Mouse (Mus musculus) hindbrain, postnatal 0 days (tissue): ENCODE results near the gene Bend5. TPM values are rescaled to one million over a fixed set of nuclear protein-coding genes. Genes with fewer than 3 reads are reported as not detected.

ENCODE experiments used
- ATAC-seq: fragments of 200-750 bp; cut with Nextera tagmentation; 2 replicates; pipeline ENCODE4 v1.8.0; 2017; ENCODE audit warnings: mild to moderate bottlenecking, moderate TSS enrichment, moderate library complexity
- DNase-seq: peaks from one replicate; pipeline ENCODE4 v3.0.0-alpha.2; 2015; ENCODE audit warnings: low spot score
- H3K27ac ChIP-seq: fragments of 300-500 bp; sonication (generic); 2 replicates; pipeline ENCODE4 v1.5.1; 2014; ENCODE audit warnings: mild to moderate bottlenecking
- H3K27me3 ChIP-seq: fragments of 300-500 bp; sonication (generic); 2 replicates; pipeline ENCODE4 v1.6.1; 2014; ENCODE audit warnings: low read length, mixed read lengths; ENCODE audit not compliant: insufficient read depth
- H3K36me3 ChIP-seq: fragments of 300-500 bp; sonication (generic); 2 replicates; pipeline ENCODE4 v1.6.1; 2014; ENCODE audit warnings: low read length, mixed read lengths; ENCODE audit not compliant: insufficient read depth
- H3K4me1 ChIP-seq: fragments of 300-500 bp; sonication (generic); 2 replicates; pipeline ENCODE4 v1.6.1; 2014; ENCODE audit warnings: antibody characterized with exemption, low read length, mixed read lengths; ENCODE audit not compliant: insufficient read depth
- H3K4me2 ChIP-seq: fragments of 300-500 bp; sonication (generic); 2 replicates; pipeline ENCODE4 v1.6.1; 2014; ENCODE audit warnings: low read depth, mild to moderate bottlenecking, low read length, moderate library complexity, mixed read lengths
- H3K4me3 ChIP-seq: fragments of 300-500 bp; sonication (generic); 2 replicates; pipeline ENCODE4 v1.5.1; 2014; ENCODE audit warnings: low read length
- H3K9ac ChIP-seq: fragments of 300-500 bp; sonication (generic); replicated peaks from 2 replicates; pipeline ENCODE4 v1.6.1; 2014; ENCODE audit warnings: mild to moderate bottlenecking, low read length, moderate library complexity, mixed read lengths
- H3K9me3 ChIP-seq: fragments of 300-500 bp; sonication (generic); 2 replicates; pipeline ENCODE4 v1.6.1; 2016; ENCODE audit warnings: low read length, mixed read lengths
- CTCF ChIP-seq: IDR thresholded peaks from 2 replicates; pipeline ENCODE4 v1.5.1; 2016; ENCODE audit warnings: antibody characterized with exemption, control low read depth, low read depth
- WGBS: fragments of 180-500 bp; shearing (Covaris S2); extraction: QIAGEN DNeasy Blood & Tissue Kit; methylation state at CpG from one replicate; pipeline ENCODE4 v1.1.7; 2014; 5-methylcytosine and 5-hydroxymethylcytosine counted together
- polyA plus RNA-seq: library from polyadenylated mRNA; unstranded; fragments of >200 nt; fragmentation: Nextera tagmentation; extraction: Ambion mirVana; gene quantifications from 2 replicates; pipeline ENCODE4 v1.2.1, GENCODE M21; 2015
- total RNA-seq: library from RNA; depleted of rRNA; stranded (reverse); fragments of >200 nt; gene quantifications from 2 replicates; pipeline ENCODE4 v1.2.3, GENCODE M21; 2014

Gene Bend5
- total and polyA plus RNA-seq, 2 experiments from 2014 or later = 30.6 to 48.9 TPM

GRCm38 (mm10) chr4:111447918-111448317 is 33.1 kb downstream of the Bend5 start:
- H3K27me3 ChIP-seq = no peaks in the 10 kb centered on the region
- no peak overlapping the region for H3K4me2 ChIP-seq
- H3K27ac ChIP-seq = no peak overlapping the region
- TF ChIP-seq CTCF = no peak
- ATAC-seq = no peak
- H3K4me1 ChIP-seq = peaks cover 6% of the 10 kb centered on the region; the same call in 1 of the 2 replicates
- no peaks in the 10 kb centered on the region for H3K9me3 ChIP-seq
- DNase-seq = no peak
- WGBS = 82% methylated on average over 3 of the region's 3 CpGs
- H3K4me3 ChIP-seq = no peak overlapping the region
- no peaks in the 10 kb centered on the region; the same call in 1 of the 2 replicates for H3K36me3 ChIP-seq
- no peak overlapping the region for H3K9ac ChIP-seq

- Histone ChIP-seq H3K9me3 (no peaks in the 10 kb centered on the region), H3K27ac (no peak overlapping the region), H3K9ac (no peak overlapping the region), H3K27me3 (no peaks in the 10 kb centered on the region), H3K4me3 (no peak overlapping the region), H3K4me2 (no peak overlapping the region), H3K4me1 (peaks cover 5% of the 10 kb centered on the region; the same call in 1 of the 2 replicates), H3K36me3 (no peaks in the 10 kb centered on the region; the same call in 1 of the 2 replicates)
- DNase-seq (no peak), ATAC-seq (no peak)
- no peak for TF ChIP-seq CTCF
- WGBS = 97% methylated on average over 4 of the region's 4 CpGs
These were observed 33.8 kb downstream of the Bend5 start for GRCm38 (mm10) chr4:111448586-111448985.

- Histone ChIP-seq H3K27me3 (no peaks in the 10 kb centered on the region), H3K4me1 (no peaks in the 10 kb centered on the region), H3K9me3 (no peaks in the 10 kb centered on the region), H3K9ac (no peak overlapping the region), H3K36me3 (no peaks in the 10 kb centered on the region; the same call in 1 of the 2 replicates), H3K27ac (no peak overlapping the region), H3K4me2 (no peak overlapping the region), H3K4me3 (no peak overlapping the region)
- no peak for DNase-seq
- ATAC-seq = no peak
- no peak for TF ChIP-seq CTCF
- 70% methylated on average over 7 of the region's 7 CpGs for WGBS
These were observed 34.8 kb downstream of the Bend5 start for GRCm38 (mm10) chr4:111449442-111450199.

GRCm38 (mm10) chr4:111451283-111451918 is 36.6 kb downstream of the Bend5 start:
- 76% methylated on average over 7 of the region's 7 CpGs for WGBS
- TF ChIP-seq CTCF = no peak
- Histone ChIP-seq H3K27me3 (no peaks in the 10 kb centered on the region), H3K9me3 (no peaks in the 10 kb centered on the region), H3K4me1 (no peaks in the 10 kb centered on the region), H3K27ac (no peak overlapping the region), H3K9ac (no peak overlapping the region), H3K4me3 (no peak overlapping the region), H3K4me2 (no peak overlapping the region), H3K36me3 (no peaks in the 10 kb centered on the region; the same call in 1 of the 2 replicates)
- ATAC-seq = 0 out of 2 replicates have a peak, but pooled peaks have one; percentile 19
- DNase-seq = no peak

- 92% methylated on average over 5 of the region's 5 CpGs for WGBS
- no peak overlapping the region for H3K9ac ChIP-seq
- DNase-seq = no peak
- H3K4me3 ChIP-seq = no peak overlapping the region
- no peaks in the 10 kb centered on the region for H3K9me3 ChIP-seq
- H3K36me3 ChIP-seq = no peaks in the 10 kb centered on the region; the same call in 1 of the 2 replicates
- H3K4me2 ChIP-seq = no peak overlapping the region
- no peak for ATAC-seq
- H3K4me1 ChIP-seq = no peaks in the 10 kb centered on the region
- H3K27ac ChIP-seq = no peak overlapping the region
- TF ChIP-seq CTCF = no peak
- no peaks in the 10 kb centered on the region for H3K27me3 ChIP-seq
These were observed 37.4 kb downstream of the Bend5 start for GRCm38 (mm10) chr4:111452192-111452591.

- ATAC-seq (no peak), DNase-seq (no peak)
- Histone ChIP-seq H3K4me1 (no peaks in the 10 kb centered on the region), H3K9ac (no peak overlapping the region), H3K27me3 (no peaks in the 10 kb centered on the region), H3K36me3 (no peaks in the 10 kb centered on the region; the same call in 1 of the 2 replicates), H3K4me2 (no peak overlapping the region), H3K27ac (no peak overlapping the region), H3K4me3 (no peak overlapping the region), H3K9me3 (no peaks in the 10 kb centered on the region)
- TF ChIP-seq CTCF = no peak
- WGBS = 52% methylated on average over 3 of the region's 3 CpGs
These were observed 38.5 kb downstream of the Bend5 start for GRCm38 (mm10) chr4:111453275-111453674.
